In genomic region chr4:62626228-62627026, GRCm38 (mm10) we compare ENCODE assay signal across 11 mouse cellular contexts.
DNase-seq lines count a peak whose midpoint lies in the region; ATAC-seq and TF ChIP-seq lines count a peak whose summit lies in the region.
"Had no signal": no experiment of that assay in that cellular context is flagged by ENCODE, and none has a peak within 500 bp of the region (broad histone marks: within the 10 kb centered on the region; RNA-seq: fewer than 3 reads in every experiment).

No protein-coding gene starts in this region.

- peaks cover 69% of the 10 kb centered on the region for H3K27me3 ChIP-seq in heart, embryonic 13.5 days (replicated peaks)
- H3K27me3 ChIP-seq in intestine, postnatal 0 days (replicated peaks; ENCODE audit: control insufficient read depth, insufficient read depth, low read length): no peaks in the 10 kb centered on the region
- H3K27me3 ChIP-seq: liver, embryonic 15.5 days had no signal

- H3K4me2 ChIP-seq in heart, embryonic 13.5 days: 0 out of 2 replicates have a peak overlapping the region, but pooled peaks have one; percentile 20
- no peak overlapping the region for H3K4me2 ChIP-seq in intestine, postnatal 0 days (replicated peaks; ENCODE audit: low read depth)
- H3K4me2 ChIP-seq: liver, embryonic 15.5 days had no signal

- intact Hi-C loops in left cerebral cortex, adult 2 months (cut with DNase I): no loop called here

- no peak for ATAC-seq in heart, embryonic 13.5 days (ENCODE audit: extremely low read depth, insufficient number of reproducible peaks, low FRiP score, low TSS enrichment)
- ATAC-seq in intestine, postnatal 0 days: no peak
- ATAC-seq: inflammation-experienced regulatory T-cells, adult 6 months had no signal

- no peak for DNase-seq in heart, postnatal 4 days
- DNase-seq in thymus, postnatal 4 days: peak; percentile 35
- DNase-seq in thymus, adult 18-20 months: no peak
- DNase-seq in natural killer cell, adult 2 months (ENCODE audit: low spot score in 2 of 2): no peak
- DNase-seq in left cerebral cortex, adult 2 months (ENCODE audit: extremely low spot score in 1 of 2, low spot score in 2 of 2): no peak
- DNase-seq: adrenal gland, adult 8-10 months; cerebellum, postnatal 36 days had no signal

- no peaks in the 10 kb centered on the region for H3K9me3 ChIP-seq in heart, embryonic 13.5 days
- no peaks in the 10 kb centered on the region for H3K9me3 ChIP-seq in intestine, postnatal 0 days (ENCODE audit: control insufficient read depth)
- H3K9me3 ChIP-seq: liver, embryonic 15.5 days had no signal

- peaks cover 81% of the 10 kb centered on the region for H3K4me1 ChIP-seq in heart, embryonic 13.5 days
- peaks cover 24% of the 10 kb centered on the region for H3K4me1 ChIP-seq in intestine, postnatal 0 days (replicated peaks; ENCODE audit: control insufficient read depth, insufficient read depth, low read length)

- H3K4me3 ChIP-seq in heart, embryonic 13.5 days: no peak overlapping the region
- H3K4me3 ChIP-seq in intestine, postnatal 0 days (ENCODE audit: low read depth, low read length): no peak overlapping the region
- H3K4me3 ChIP-seq in left cerebral cortex, adult 2 months: no peak overlapping the region
- H3K4me3 ChIP-seq: liver, embryonic 15.5 days had no signal

- H3K9ac ChIP-seq in heart, embryonic 13.5 days: peak overlapping the region; percentile 24; the same call in 1 of the 2 replicates
- no peak overlapping the region for H3K9ac ChIP-seq in intestine, postnatal 0 days (ENCODE audit: low read depth, low read length)
- H3K9ac ChIP-seq: liver, embryonic 15.5 days had no signal

- TF ChIP-seq CTCF in intestine, postnatal 0 days (IDR thresholded peaks at IDR 0.05; ENCODE audit: low read depth): no peak
- TF ChIP-seq CTCF in left cerebral cortex, adult 2 months (IDR thresholded peaks at IDR 0.05): no peak

- peaks cover 14% of the 10 kb centered on the region; the same call in 1 of the 2 replicates for H3K36me3 ChIP-seq in heart, embryonic 13.5 days
- H3K36me3 ChIP-seq in intestine, postnatal 0 days (ENCODE audit: control insufficient read depth, insufficient read depth): 0 out of 2 replicates have a peak, but pooled peaks cover 3% of the 10 kb centered on the region
- H3K36me3 ChIP-seq: liver, embryonic 15.5 days had no signal

- WGBS in heart, embryonic 13.5 days: 40% methylated on average over 15 of the region's 15 CpGs
- 42% methylated on average over 15 of the region's 15 CpGs for WGBS in intestine, postnatal 0 days

- peak overlapping the region; percentile 42; the same call in 1 of the 2 replicates for H3K27ac ChIP-seq in heart, embryonic 13.5 days (replicated peaks)
- 0 out of 2 replicates have a peak overlapping the region, but pooled peaks have one; percentile 28 for H3K27ac ChIP-seq in intestine, postnatal 0 days (ENCODE audit: low read depth, low read length)
- H3K27ac ChIP-seq in left cerebral cortex, adult 2 months: no peak overlapping the region
- H3K27ac ChIP-seq: liver, embryonic 15.5 days had no signal
